Mouse (Mus musculus) liver, adult 2 months (tissue): Measurements from ENCODE around the gene Sgms2. TPM values are rescaled to one million over a fixed set of nuclear protein-coding genes. Genes with fewer than 3 reads are reported as not detected.

Source experiments
- DNase-seq: peaks from one replicate; pipeline ENCODE4 v3.0.0-alpha.2; 2011; ENCODE audit warnings: low read depth, low spot score; ENCODE audit errors: extremely low read depth
- H3K27ac ChIP-seq: fragments of 200-500 bp; replicated peaks from 2 replicates; pipeline ENCODE4 v1.5.1; 2012; ENCODE audit warnings: low read depth, mild to moderate bottlenecking, control low read depth, inconsistent platforms, low read length; ENCODE audit not compliant: insufficient read depth
- H3K27me3 ChIP-seq: fragments of 200-500 bp; 2 replicates; pipeline ENCODE4 v1.6.1; 2012; ENCODE audit warnings: mild to moderate bottlenecking, moderate library complexity, low read length, inconsistent platforms; ENCODE audit not compliant: control insufficient read depth, insufficient read depth
- H3K36me3 ChIP-seq: fragments of 200-500 bp; 2 replicates; pipeline ENCODE4 v1.6.1; 2012; ENCODE audit warnings: low read length, inconsistent platforms; ENCODE audit not compliant: control insufficient read depth, insufficient read depth
- H3K4me1 ChIP-seq: fragments of 200-500 bp; 2 replicates; pipeline ENCODE4 v1.6.1; 2011; ENCODE audit warnings: low read length; ENCODE audit not compliant: control insufficient read depth, insufficient read depth
- H3K4me3 ChIP-seq: fragments of 200-500 bp; 2 replicates; pipeline ENCODE4 v1.5.1; 2011; ENCODE audit warnings: low read depth, mild to moderate bottlenecking, control low read depth, low read length, moderate library complexity; ENCODE audit not compliant: insufficient read depth
- H3K79me2 ChIP-seq: fragments of 200-500 bp; 2 replicates; pipeline ENCODE4 v1.6.1; 2012; ENCODE audit warnings: inconsistent platforms, mild to moderate bottlenecking, low read length, moderate library complexity; ENCODE audit not compliant: control insufficient read depth, insufficient read depth
- H3K9ac ChIP-seq: fragments of 200-500 bp; 2 replicates; pipeline ENCODE4 v1.6.1; 2012; ENCODE audit warnings: low read depth, mild to moderate bottlenecking, control low read depth, inconsistent platforms, low read length
- CTCF ChIP-seq: fragments of 200-500 bp; IDR thresholded peaks from 2 replicates; pipeline ENCODE4 v1.5.1; 2011; ENCODE audit warnings: low read depth, low read length, control low read depth
- POLR2A ChIP-seq: fragments of 200-500 bp; IDR thresholded peaks from 2 replicates; pipeline ENCODE4 v1.6.1; 2011; ENCODE audit warnings: low read length, control low read depth; ENCODE audit not compliant: insufficient read depth; ENCODE audit errors: extremely low read depth
- whole genome bisulfite sequencing: fragments of 180-500 bp; shearing (Covaris S2); methylation state at CpG from one replicate; pipeline ENCODE4 v1.1.7; 2018; 5-methylcytosine and 5-hydroxymethylcytosine counted together
- polyA plus RNA-seq: library from polyadenylated mRNA; depleted of rRNA; stranded (reverse); fragments of >200 nt; gene quantifications from 2 replicates; pipeline ENCODE4 v1.2.3, GENCODE M21; 2012
- total RNA-seq: library from RNA; depleted of rRNA; stranded (reverse); fragments of >200 nt; gene quantifications from 2 replicates; pipeline ENCODE4 v1.2.3, GENCODE M21; 2014

The Sgms2 gene
- total and polyA plus RNA-seq, 2 experiments, result 11.8 to 35.8 TPM

DNA sequence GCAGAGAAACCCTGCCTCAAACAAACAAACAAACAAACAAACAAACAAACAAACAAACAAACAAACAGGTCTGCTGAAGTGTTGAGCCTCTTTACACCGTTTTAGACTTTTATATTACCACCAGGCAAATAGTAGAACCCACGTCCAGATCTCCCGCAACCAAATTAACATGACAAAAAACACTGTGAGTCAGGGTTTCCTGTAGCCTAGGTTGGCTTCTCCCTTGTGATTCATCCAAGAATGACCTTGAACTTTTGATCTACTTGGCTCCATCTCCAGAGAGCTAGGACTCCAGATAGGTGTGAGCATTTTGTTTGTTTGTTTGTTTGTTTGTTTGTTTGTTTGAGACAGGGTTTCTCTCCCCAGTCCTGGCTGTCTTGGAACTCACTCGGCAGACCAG, 30.0 kb upstream of the Sgms2 start:
- WGBS, result 77% methylated on average over 4 of the region's 4 CpGs

DNA sequence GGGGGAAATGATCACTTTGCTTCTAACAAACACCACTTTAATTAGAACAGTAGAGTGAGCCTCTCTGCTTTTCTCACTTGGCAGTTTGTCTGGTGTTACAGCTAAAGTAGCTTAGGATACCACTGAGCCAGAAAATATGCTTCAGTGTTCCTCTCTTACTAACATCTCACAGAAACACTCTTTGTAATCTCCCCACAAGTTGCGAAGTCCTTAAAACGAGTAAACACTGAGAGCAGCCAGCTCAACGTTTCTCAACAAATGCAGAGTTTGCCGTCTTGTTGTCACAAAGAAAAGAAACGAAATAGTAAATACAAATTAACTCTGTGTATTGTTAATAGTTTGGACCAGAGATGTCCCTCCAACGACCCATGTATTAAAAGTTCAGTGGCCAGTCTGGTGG, 26.5 kb upstream of the Sgms2 start:
- 36% methylated on average over 6 of the region's 6 CpGs for WGBS
- Histone ChIP-seq H3K36me3 (no peaks in the 10 kb centered on the region), H3K4me3 (no peak overlapping the region), H3K4me1 (peaks cover 11% of the 10 kb centered on the region), H3K27me3 (no peaks in the 10 kb centered on the region), H3K27ac (no peak overlapping the region), H3K79me2 (no peaks in the 10 kb centered on the region), H3K9ac (no peak overlapping the region)
- peak; percentile 73 for DNase-seq
- TF ChIP-seq POLR2A (no peak), CTCF (no peak)

More for the DNA sequence above, 30.0 kb upstream of the Sgms2 start:
- no peak for TF ChIP-seq POLR2A
- no peak for TF ChIP-seq CTCF
- Histone ChIP-seq H3K27me3 (no peaks in the 10 kb centered on the region), H3K9ac (no peak overlapping the region), H3K4me3 (no peak overlapping the region), H3K27ac (no peak overlapping the region), H3K4me1 (peaks cover 11% of the 10 kb centered on the region), H3K36me3 (no peaks in the 10 kb centered on the region), H3K79me2 (no peaks in the 10 kb centered on the region)
- DNase-seq, result no peak

- no peaks in the 10 kb centered on the region for H3K79me2 ChIP-seq
- peaks cover 11% of the 10 kb centered on the region for H3K4me1 ChIP-seq
- WGBS, result 47% methylated on average over 7 of the region's 7 CpGs
- DNase-seq, result peak; percentile 94
- H3K27me3 ChIP-seq, result no peaks in the 10 kb centered on the region
- no peak overlapping the region for H3K4me3 ChIP-seq
- H3K36me3 ChIP-seq, result no peaks in the 10 kb centered on the region
- no peak overlapping the region for H3K9ac ChIP-seq
- H3K27ac ChIP-seq, result peak overlapping the region; percentile 36; the same call in 1 of the 2 replicates
- TF ChIP-seq CTCF (no peak), POLR2A (no peak)
Measured at GRCm38 (mm10) chr3:131516332-131516999, 25.3 kb upstream of the Sgms2 start.

DNA sequence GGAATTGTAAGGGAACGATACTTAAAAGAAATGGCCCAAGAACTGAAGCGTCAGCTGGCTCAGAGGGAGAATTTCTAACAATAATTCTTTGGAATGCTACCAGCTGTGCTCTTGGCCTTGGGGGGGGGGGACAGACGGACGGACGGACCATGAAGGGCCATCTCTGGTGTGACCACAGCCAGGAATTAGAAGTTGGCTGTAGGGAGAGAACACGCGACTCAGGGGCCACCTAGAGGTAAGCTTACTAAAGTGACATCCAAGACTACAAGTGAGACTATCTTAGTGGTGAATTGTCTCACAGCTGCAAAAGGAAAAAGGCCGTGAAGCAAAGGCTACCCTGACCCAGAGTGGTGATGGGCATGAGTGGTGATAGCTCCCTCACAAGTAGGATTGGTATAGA, 20.4 kb upstream of the Sgms2 start:
- 61% methylated on average over 8 of the region's 8 CpGs for WGBS
- Histone ChIP-seq H3K27ac (no peak overlapping the region), H3K27me3 (no peaks in the 10 kb centered on the region), H3K79me2 (no peaks in the 10 kb centered on the region), H3K4me1 (peaks cover 3% of the 10 kb centered on the region; the same call in 1 of the 2 replicates), H3K36me3 (no peaks in the 10 kb centered on the region), H3K4me3 (no peak overlapping the region), H3K9ac (no peak overlapping the region)
- peak; percentile 49 for DNase-seq
- TF ChIP-seq POLR2A (no peak), CTCF (0 out of 2 replicates have a peak, but pooled peaks have one; percentile 26)

DNA sequence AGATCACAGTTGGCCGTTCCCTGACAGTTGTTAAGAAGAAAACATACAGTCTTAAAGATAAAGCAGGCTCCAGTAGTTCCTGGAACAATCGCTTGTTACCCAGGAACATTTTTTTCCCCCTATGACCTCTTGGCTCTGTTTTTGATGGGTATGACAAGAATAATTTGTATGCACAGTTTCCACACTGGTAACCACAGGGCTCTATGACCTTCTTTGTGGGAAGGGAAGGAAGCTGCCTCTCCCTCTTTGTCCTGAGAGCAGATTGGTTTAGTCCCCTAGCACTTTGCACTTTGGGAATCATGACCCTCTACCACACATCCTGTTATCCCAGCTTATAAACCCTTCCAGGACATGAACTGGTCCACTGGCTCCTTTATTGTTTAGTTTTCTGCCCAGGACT, 16.8 kb upstream of the Sgms2 start:
- Histone ChIP-seq H3K27ac (no peak overlapping the region), H3K79me2 (no peaks in the 10 kb centered on the region), H3K4me1 (peaks cover 2% of the 10 kb centered on the region; the same call in 1 of the 2 replicates), H3K9ac (no peak overlapping the region), H3K36me3 (no peaks in the 10 kb centered on the region), H3K4me3 (no peak overlapping the region), H3K27me3 (no peaks in the 10 kb centered on the region)
- 78% methylated on average over 2 of the region's 2 CpGs for WGBS
- no peak for DNase-seq
- TF ChIP-seq CTCF (no peak), POLR2A (no peak)

GRCm38 (mm10) chr3:131504595-131505223, 13.5 kb upstream of the Sgms2 start:
- no peaks in the 10 kb centered on the region for H3K36me3 ChIP-seq
- H3K27me3 ChIP-seq, result no peaks in the 10 kb centered on the region
- no peak overlapping the region for H3K4me3 ChIP-seq
- TF ChIP-seq CTCF (no peak), POLR2A (no peak)
- WGBS, result 81% methylated on average over 14 of the region's 14 CpGs
- no peaks in the 10 kb centered on the region; the same call in 1 of the 2 replicates for H3K4me1 ChIP-seq
- H3K9ac ChIP-seq, result no peak overlapping the region
- H3K27ac ChIP-seq, result no peak overlapping the region
- no peak for DNase-seq
- H3K79me2 ChIP-seq, result no peaks in the 10 kb centered on the region
